Mouse (Mus musculus): ENCODE measurements around the gene Copz2. TPM values are rescaled to one million over a fixed set of nuclear protein-coding genes. Genes with fewer than 3 reads are reported as not detected.
A peak's percentile ranks its signal among the peaks of the same experiment; 100 is the strongest.

Gene Copz2
- polyA plus RNA-seq, 1 experiment from 2014 or later: 86.6 TPM

GRCm38 (mm10) chr11:96901332-96901731 is 51.7 kb downstream of the Copz2 start:
- H3K4me3 ChIP-seq: no peak overlapping the region
- H3K4me1 ChIP-seq: peaks cover 56% of the 10 kb centered on the region
- no peak overlapping the region for H3K27ac ChIP-seq
- H3K36me3 ChIP-seq: no peaks in the 10 kb centered on the region
- no peak for DNase-seq (ENCODE audit: low spot score)
- H3K9me3 ChIP-seq: no peaks in the 10 kb centered on the region
- WGBS: 34% methylated on average over 9 of the region's 9 CpGs
- H3K27me3 ChIP-seq (ENCODE audit: insufficient read depth, poor library complexity, severe bottlenecking): 0 out of 2 replicates have a peak, but pooled peaks cover 6% of the 10 kb centered on the region

- WGBS: 21% methylated on average over 16 of the region's 16 CpGs
- H3K4me3 ChIP-seq: no peak overlapping the region
- H3K4me1 ChIP-seq: peaks cover 72% of the 10 kb centered on the region
- no peak for DNase-seq (ENCODE audit: low spot score)
- H3K9me3 ChIP-seq: no peaks in the 10 kb centered on the region
- H3K36me3 ChIP-seq: peaks cover 8% of the 10 kb centered on the region
- H3K27me3 ChIP-seq (ENCODE audit: insufficient read depth, poor library complexity, severe bottlenecking): peaks cover 6% of the 10 kb centered on the region; the same call in 1 of the 2 replicates
- H3K27ac ChIP-seq: peak overlapping the region; percentile 69
Measured at GRCm38 (mm10) chr11:96902639-96903635, 53.3 kb downstream of the Copz2 start.

GRCm38 (mm10) chr11:96906431-96907161 is 56.9 kb downstream of the Copz2 start:
- DNase-seq (ENCODE audit: low spot score): peak; percentile 89
- Histone ChIP-seq H3K9me3 (no peaks in the 10 kb centered on the region), H3K4me3 (peak overlapping the region; percentile 4), H3K36me3 (peaks cover 34% of the 10 kb centered on the region), H3K4me1 (peaks cover 68% of the 10 kb centered on the region), H3K27me3 (ENCODE audit: insufficient read depth, poor library complexity, severe bottlenecking) (peaks cover 20% of the 10 kb centered on the region), H3K27ac (peak overlapping the region; percentile 52)
- 10% methylated on average over 15 of the region's 15 CpGs for WGBS

- Histone ChIP-seq H3K4me1 (peaks cover 48% of the 10 kb centered on the region), H3K27ac (no peak overlapping the region), H3K4me3 (no peak overlapping the region), H3K36me3 (peaks cover 48% of the 10 kb centered on the region), H3K27me3 (ENCODE audit: insufficient read depth, poor library complexity, severe bottlenecking) (peaks cover 14% of the 10 kb centered on the region), H3K9me3 (no peaks in the 10 kb centered on the region)
- no peak for DNase-seq (ENCODE audit: low spot score)
- 90% methylated on average over 12 of the region's 12 CpGs for WGBS
Measured at GRCm38 (mm10) chr11:96908594-96908993, 58.9 kb downstream of the Copz2 start.

- Histone ChIP-seq H3K9me3 (no peaks in the 10 kb centered on the region), H3K4me1 (peaks cover 52% of the 10 kb centered on the region), H3K27me3 (ENCODE audit: insufficient read depth, poor library complexity, severe bottlenecking) (peaks cover 14% of the 10 kb centered on the region), H3K27ac (no peak overlapping the region), H3K36me3 (peaks cover 48% of the 10 kb centered on the region), H3K4me3 (no peak overlapping the region)
- peak; percentile 91 for DNase-seq (ENCODE audit: low spot score)
- WGBS: 27% methylated on average over 7 of the region's 7 CpGs
Measured at GRCm38 (mm10) chr11:96910003-96910402, 60.3 kb downstream of the Copz2 start.

MicroRNAs encoded within 50 kb of the gene (microRNA counts, 519-probe panel; counts per million panel counts)
- 7,272 counts per million, percentile 80 among the panel's probes with 10 or more counts for microRNA mmu-miR-152

Small RNA genes within 50 kb of the gene (microRNA-seq; reads per million reads assigned to microRNA genes)
- gene Mir152: 167 reads per million, percentile 57 among the genes with 10 or more reads in this experiment

Other genes starting within 250 kb of the Copz2 start
- gene Snx11, start 72.3 kb upstream of the Copz2 start, polyA plus RNA-seq (2016; fragmentation: Nextera tagmentation; extraction: Ambion mirVana): 16.6 and 17.8 TPM in 2 replicates
- gene Cbx1, start 60.7 kb upstream of the Copz2 start, polyA plus RNA-seq (2016; fragmentation: Nextera tagmentation; extraction: Ambion mirVana): 62.5 and 101 TPM in 2 replicates
- gene Nfe2l1, start 19.9 kb upstream of the Copz2 start, polyA plus RNA-seq (2016; fragmentation: Nextera tagmentation; extraction: Ambion mirVana): 65.0 and 78.7 TPM in 2 replicates
- 68.3 and 84.3 TPM in 2 replicates for gene Cdk5rap3, start 66.6 kb downstream of the Copz2 start, polyA plus RNA-seq (2016; fragmentation: Nextera tagmentation; extraction: Ambion mirVana)
- 0.90 and 1.5 TPM in 2 replicates for gene Prr15l, start 78.2 kb downstream of the Copz2 start, polyA plus RNA-seq (2016; fragmentation: Nextera tagmentation; extraction: Ambion mirVana)
- gene Pnpo, start 94.1 kb downstream of the Copz2 start, polyA plus RNA-seq (2016; fragmentation: Nextera tagmentation; extraction: Ambion mirVana): 69.3 and 72.6 TPM in 2 replicates
- 20.1 and 21.9 TPM in 2 replicates for gene Sp2, start 133.1 kb downstream of the Copz2 start, polyA plus RNA-seq (2016; fragmentation: Nextera tagmentation; extraction: Ambion mirVana)
- 0.47 and 2.3 TPM in 2 replicates for gene Sp6, start 163.5 kb downstream of the Copz2 start, polyA plus RNA-seq (2016; fragmentation: Nextera tagmentation; extraction: Ambion mirVana)
- gene Scrn2, start 180.1 kb downstream of the Copz2 start, polyA plus RNA-seq (2016; fragmentation: Nextera tagmentation; extraction: Ambion mirVana): 21.3 and 30.0 TPM in 2 replicates
- gene Lrrc46, start 191.5 kb downstream of the Copz2 start, polyA plus RNA-seq (2016; fragmentation: Nextera tagmentation; extraction: Ambion mirVana): 0.28 and 0.35 TPM in 2 replicates
- gene Mrpl10, start 191.7 kb downstream of the Copz2 start, polyA plus RNA-seq (2016; fragmentation: Nextera tagmentation; extraction: Ambion mirVana): 82.7 and 93.1 TPM in 2 replicates
- 6.5 and 9.4 TPM in 2 replicates for gene Osbpl7, start 200.8 kb downstream of the Copz2 start, polyA plus RNA-seq (2016; fragmentation: Nextera tagmentation; extraction: Ambion mirVana)